Mouse (Mus musculus) intestine, embryonic 15.5 days (tissue): Measurements from ENCODE around the gene Sptlc2. TPM values are rescaled to one million over a fixed set of nuclear protein-coding genes. Genes with fewer than 3 reads are reported as not detected.
A peak's percentile ranks its signal among the peaks of the same experiment; 100 is the strongest.

Source experiments
- ATAC-seq: fragments of 200-750 bp; cut with Nextera tagmentation; 2 replicates; pipeline ENCODE4 v1.8.0; 2017; ENCODE audit warnings: moderate TSS enrichment, moderate library complexity
- H3K27ac ChIP-seq: fragments of 300-500 bp; sonication (generic); 2 replicates; pipeline ENCODE4 v1.5.1; 2015; ENCODE audit warnings: mild to moderate bottlenecking, inconsistent platforms
- H3K27me3 ChIP-seq: fragments of 300-500 bp; sonication (generic); replicated peaks from 2 replicates; pipeline ENCODE4 v1.6.1; 2015; ENCODE audit warnings: inconsistent platforms
- H3K36me3 ChIP-seq: fragments of 300-500 bp; sonication (generic); 2 replicates; pipeline ENCODE4 v1.6.1; 2015; ENCODE audit warnings: inconsistent platforms
- H3K4me1 ChIP-seq: fragments of 300-500 bp; sonication (generic); replicated peaks from 2 replicates; pipeline ENCODE4 v1.6.1; 2015; ENCODE audit warnings: inconsistent platforms
- H3K4me2 ChIP-seq: fragments of 300-500 bp; sonication (generic); replicated peaks from 2 replicates; pipeline ENCODE4 v1.6.1; 2015; ENCODE audit warnings: mild to moderate bottlenecking, inconsistent platforms
- H3K4me3 ChIP-seq: fragments of 300-500 bp; sonication (generic); replicated peaks from 2 replicates; pipeline ENCODE4 v1.5.1; 2015; ENCODE audit warnings: inconsistent platforms
- H3K9ac ChIP-seq: fragments of 300-500 bp; sonication (generic); 2 replicates; pipeline ENCODE4 v1.6.1; 2015; ENCODE audit warnings: inconsistent platforms
- H3K9me3 ChIP-seq: fragments of 300-500 bp; sonication (generic); 2 replicates; pipeline ENCODE4 v1.6.1; 2016; ENCODE audit warnings: inconsistent platforms
- WGBS: fragments of 180-500 bp; shearing (Covaris S2); methylation state at CpG from one replicate; pipeline ENCODE4 v1.1.7; 2015; 5-methylcytosine and 5-hydroxymethylcytosine counted together
- polyA plus RNA-seq: library from polyadenylated mRNA; unstranded; fragments of >200 nt; fragmentation: Nextera tagmentation; extraction: Ambion mirVana; gene quantifications from 2 replicates; pipeline ENCODE4 v1.2.1, GENCODE M21; 2015

Sptlc2 gene
- polyA plus RNA-seq, 1 experiment from 2014 or later = 119 TPM

GRCm38 (mm10) chr12:87413179-87413790 lies 25.1 kb upstream of the Sptlc2 start:
- no peak overlapping the region for H3K4me2 ChIP-seq
- H3K4me1 ChIP-seq = peaks cover 7% of the 10 kb centered on the region; the same call in 1 of the 2 replicates
- no peak overlapping the region for H3K27ac ChIP-seq
- WGBS = 18% methylated on average over 4 of the region's 4 CpGs
- no peak overlapping the region for H3K4me3 ChIP-seq
- no peak overlapping the region for H3K9ac ChIP-seq
- ATAC-seq = peak; percentile 50; the same call in 1 of the 2 replicates
- H3K36me3 ChIP-seq = no peaks in the 10 kb centered on the region
- H3K9me3 ChIP-seq = no peaks in the 10 kb centered on the region
- no peaks in the 10 kb centered on the region for H3K27me3 ChIP-seq

DNA sequence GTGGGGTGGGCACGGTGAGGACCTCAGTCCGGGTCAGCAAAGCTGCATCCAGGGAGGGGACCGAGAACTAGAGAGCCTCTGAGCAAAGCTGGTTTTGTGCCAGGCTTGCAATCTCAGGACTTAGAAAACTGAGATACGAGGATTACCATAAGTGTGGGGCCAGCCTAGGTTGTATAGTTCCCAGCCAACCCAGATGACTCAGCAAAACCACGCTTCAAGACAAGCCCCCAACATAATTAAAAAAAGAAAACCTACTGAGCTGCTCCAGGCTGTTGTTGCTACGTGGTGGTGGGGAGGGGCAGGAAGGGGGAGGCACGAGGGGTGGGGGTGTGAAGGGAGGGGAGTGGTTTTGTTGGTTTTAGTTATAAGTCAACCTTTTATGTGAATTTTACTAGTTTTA lies 22.8 kb upstream of the Sptlc2 start:
- no peak overlapping the region for H3K9ac ChIP-seq
- no peaks in the 10 kb centered on the region for H3K9me3 ChIP-seq
- no peak overlapping the region for H3K27ac ChIP-seq
- ATAC-seq = peak; percentile 10; the same call in 1 of the 2 replicates
- H3K4me3 ChIP-seq = no peak overlapping the region
- no peaks in the 10 kb centered on the region for H3K36me3 ChIP-seq
- no peaks in the 10 kb centered on the region for H3K27me3 ChIP-seq
- 45% methylated on average over 7 of the region's 7 CpGs for WGBS
- peaks cover 15% of the 10 kb centered on the region; the same call in 1 of the 2 replicates for H3K4me1 ChIP-seq
- no peak overlapping the region for H3K4me2 ChIP-seq

DNA sequence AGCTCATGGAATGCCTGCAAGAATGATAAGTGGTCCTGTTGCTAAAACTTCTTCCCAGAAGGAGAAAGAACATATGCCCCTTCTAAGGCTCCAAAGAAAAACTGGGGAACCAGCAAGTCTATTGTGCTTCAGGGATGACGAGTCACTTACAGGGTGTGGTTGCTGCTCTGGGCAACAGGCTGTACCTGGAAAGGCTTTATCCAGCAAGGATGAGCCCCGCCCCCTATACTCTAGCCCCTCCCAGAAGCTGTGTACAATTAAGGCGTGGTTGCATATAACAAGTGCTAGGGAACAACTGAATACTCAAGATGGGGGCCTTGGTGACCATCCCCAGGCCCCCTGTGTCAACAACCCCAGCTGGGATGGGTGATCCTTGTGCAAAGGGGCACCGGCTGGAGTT lies 21.0 kb upstream of the Sptlc2 start:
- Histone ChIP-seq H3K9me3 (no peaks in the 10 kb centered on the region), H3K4me2 (no peak overlapping the region), H3K4me1 (peaks cover 15% of the 10 kb centered on the region; the same call in 1 of the 2 replicates), H3K27ac (no peak overlapping the region), H3K36me3 (no peaks in the 10 kb centered on the region), H3K9ac (no peak overlapping the region), H3K4me3 (no peak overlapping the region), H3K27me3 (no peaks in the 10 kb centered on the region)
- peak; percentile 41; the same call in 1 of the 2 replicates for ATAC-seq
- WGBS = 68% methylated on average over 4 of the region's 4 CpGs

DNA sequence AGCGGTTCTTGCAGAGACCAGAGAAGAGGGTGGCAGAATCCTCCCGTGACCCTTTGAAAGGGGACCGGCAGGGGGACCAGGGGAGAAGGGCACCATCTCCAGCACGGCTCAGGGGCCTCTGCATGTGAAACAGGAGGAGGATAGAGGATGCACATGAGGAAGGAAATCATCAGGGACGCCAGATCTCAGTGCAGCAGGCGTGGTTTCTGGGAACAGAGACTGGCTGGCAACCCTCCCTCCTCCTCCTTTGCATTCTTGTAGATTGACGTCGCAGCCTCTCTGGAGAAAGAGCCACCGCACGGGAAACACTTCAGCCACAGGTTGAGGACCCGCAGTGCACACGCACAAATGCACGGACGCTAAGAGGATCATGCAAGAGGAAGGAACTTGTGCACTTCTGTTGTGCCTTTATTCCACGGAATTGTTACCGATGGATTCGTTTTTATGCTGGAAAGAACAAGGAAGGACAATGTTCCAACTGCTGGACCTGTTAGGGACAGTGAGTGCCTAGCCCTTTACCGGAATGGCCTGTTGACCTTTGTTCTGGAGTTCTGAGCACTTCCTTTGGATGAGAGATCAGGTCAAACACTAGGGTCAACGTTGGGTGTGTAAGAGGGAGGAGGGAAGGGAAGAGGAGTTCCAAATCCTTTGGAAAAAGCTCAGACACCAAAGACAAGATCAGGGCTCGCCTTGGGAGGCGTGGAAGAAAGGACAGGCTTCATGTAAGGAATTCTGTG lies 19.9 kb upstream of the Sptlc2 start:
- ATAC-seq = peak; percentile 52
- no peak overlapping the region for H3K4me3 ChIP-seq
- no peaks in the 10 kb centered on the region for H3K27me3 ChIP-seq
- peaks cover 15% of the 10 kb centered on the region; the same call in 1 of the 2 replicates for H3K4me1 ChIP-seq
- H3K9ac ChIP-seq = no peak overlapping the region
- peak overlapping the region; percentile 28; the same call in 1 of the 2 replicates for H3K27ac ChIP-seq
- 29% methylated on average over 20 of the region's 21 CpGs for WGBS
- H3K36me3 ChIP-seq = no peaks in the 10 kb centered on the region
- H3K4me2 ChIP-seq = peak overlapping the region; percentile 48
- H3K9me3 ChIP-seq = no peaks in the 10 kb centered on the region

DNA sequence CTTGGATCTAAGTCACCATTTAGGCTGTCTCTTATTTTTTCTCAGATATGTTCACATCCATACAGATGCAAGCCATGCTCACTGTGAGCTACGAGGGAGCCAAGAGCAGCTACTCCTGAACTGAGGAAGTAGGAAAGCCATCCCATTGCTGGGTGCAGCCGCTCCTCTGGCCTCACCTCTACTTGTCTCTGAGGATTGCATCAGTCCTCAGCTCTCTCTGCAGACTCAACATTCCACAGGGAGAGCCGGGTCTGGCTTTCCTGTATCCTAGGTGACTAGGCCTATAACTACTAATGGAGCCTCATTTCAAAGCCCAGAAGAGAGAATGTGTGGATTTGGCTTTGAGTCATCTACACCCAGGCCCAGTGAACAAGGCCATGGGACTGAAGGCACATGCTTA lies 17.6 kb upstream of the Sptlc2 start:
- Histone ChIP-seq H3K36me3 (no peaks in the 10 kb centered on the region), H3K4me2 (no peak overlapping the region), H3K27ac (no peak overlapping the region), H3K27me3 (no peaks in the 10 kb centered on the region), H3K9ac (no peak overlapping the region), H3K4me3 (no peak overlapping the region), H3K9me3 (no peaks in the 10 kb centered on the region), H3K4me1 (peaks cover 10% of the 10 kb centered on the region; the same call in 1 of the 2 replicates)
- ATAC-seq = peak; percentile 55
- 61% methylated on average over 3 of the region's 3 CpGs for WGBS

- 68% methylated on average over 4 of the region's 4 CpGs for WGBS
- Histone ChIP-seq H3K9ac (no peak overlapping the region), H3K9me3 (no peaks in the 10 kb centered on the region), H3K27ac (no peak overlapping the region), H3K4me2 (no peak overlapping the region), H3K27me3 (no peaks in the 10 kb centered on the region), H3K4me1 (peaks cover 10% of the 10 kb centered on the region; the same call in 1 of the 2 replicates), H3K36me3 (no peaks in the 10 kb centered on the region), H3K4me3 (no peak overlapping the region)
- ATAC-seq = peak; percentile 72
Measured at GRCm38 (mm10) chr12:87405165-87405564, 17.0 kb upstream of the Sptlc2 start.

DNA sequence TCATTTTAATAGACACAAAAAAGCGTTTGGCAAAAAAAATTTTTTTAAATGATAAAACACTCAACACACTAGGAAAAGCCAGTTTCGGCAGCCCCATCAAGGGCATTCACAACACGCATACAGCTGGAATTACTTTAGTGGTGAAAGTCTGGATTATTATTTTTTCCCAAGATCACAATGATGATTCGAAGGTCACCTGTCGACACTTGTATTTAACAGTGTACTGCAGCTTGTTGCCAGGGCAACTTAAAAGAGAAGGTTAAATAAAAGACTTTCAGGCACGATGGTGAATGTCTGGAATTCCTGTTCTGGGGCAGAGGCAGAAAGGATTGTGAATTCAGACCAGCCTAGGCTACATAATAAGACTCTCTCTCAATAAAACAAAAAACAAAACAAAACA lies 13.7 kb upstream of the Sptlc2 start:
- Histone ChIP-seq H3K9me3 (no peaks in the 10 kb centered on the region), H3K4me3 (no peak overlapping the region), H3K36me3 (no peaks in the 10 kb centered on the region), H3K4me2 (no peak overlapping the region), H3K27me3 (no peaks in the 10 kb centered on the region), H3K27ac (no peak overlapping the region), H3K4me1 (0 out of 2 replicates have a peak, but pooled peaks cover 3% of the 10 kb centered on the region), H3K9ac (no peak overlapping the region)
- ATAC-seq = no peak
- 65% methylated on average over 6 of the region's 6 CpGs for WGBS

- Histone ChIP-seq H3K27ac (0 out of 2 replicates have a peak overlapping the region, but pooled peaks have one; percentile 42), H3K9me3 (no peaks in the 10 kb centered on the region), H3K4me2 (no peak overlapping the region), H3K27me3 (no peaks in the 10 kb centered on the region), H3K36me3 (no peaks in the 10 kb centered on the region), H3K4me1 (0 out of 2 replicates have a peak, but pooled peaks cover 3% of the 10 kb centered on the region), H3K9ac (no peak overlapping the region), H3K4me3 (no peak overlapping the region)
- ATAC-seq = peak; percentile 81
- WGBS = 63% methylated on average over 10 of the region's 10 CpGs
Measured at GRCm38 (mm10) chr12:87399119-87399819, 11.1 kb upstream of the Sptlc2 start.

DNA sequence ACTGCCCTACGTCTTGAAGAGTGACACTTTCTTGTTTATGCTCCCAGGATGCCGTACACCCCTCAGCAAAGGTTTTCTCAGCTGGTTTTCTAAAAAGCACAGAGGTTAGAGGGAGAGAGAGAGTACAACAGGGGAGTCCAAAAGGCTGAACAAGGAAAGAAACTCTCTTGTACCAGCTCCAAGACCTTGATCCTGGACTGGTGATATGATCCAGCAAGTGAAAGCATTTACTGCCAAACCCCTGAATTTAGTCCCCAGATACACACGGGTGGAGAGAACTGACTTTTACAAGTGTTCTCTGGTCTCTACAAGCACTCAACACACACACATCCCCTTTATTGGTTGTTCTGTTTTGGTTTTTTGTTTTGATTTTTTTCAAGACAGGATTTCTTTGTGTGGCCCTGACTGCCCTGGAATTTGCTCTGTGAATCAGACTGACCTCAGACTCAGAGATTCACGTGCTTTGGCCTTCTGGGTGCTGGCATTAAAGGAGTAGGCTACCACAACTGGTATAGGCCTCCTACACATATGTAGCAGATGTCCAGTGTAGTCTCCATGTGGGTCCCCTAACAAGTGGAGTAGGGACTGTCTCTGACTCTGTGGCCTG lies 9.8 kb upstream of the Sptlc2 start:
- H3K9me3 ChIP-seq = no peaks in the 10 kb centered on the region
- no peak overlapping the region for H3K4me3 ChIP-seq
- no peak for ATAC-seq
- no peak overlapping the region for H3K9ac ChIP-seq
- WGBS = 62% methylated on average over 4 of the region's 4 CpGs
- H3K27me3 ChIP-seq = no peaks in the 10 kb centered on the region
- H3K4me2 ChIP-seq = no peak overlapping the region
- H3K27ac ChIP-seq = no peak overlapping the region
- H3K4me1 ChIP-seq = 0 out of 2 replicates have a peak, but pooled peaks cover 3% of the 10 kb centered on the region
- H3K36me3 ChIP-seq = no peaks in the 10 kb centered on the region

DNA sequence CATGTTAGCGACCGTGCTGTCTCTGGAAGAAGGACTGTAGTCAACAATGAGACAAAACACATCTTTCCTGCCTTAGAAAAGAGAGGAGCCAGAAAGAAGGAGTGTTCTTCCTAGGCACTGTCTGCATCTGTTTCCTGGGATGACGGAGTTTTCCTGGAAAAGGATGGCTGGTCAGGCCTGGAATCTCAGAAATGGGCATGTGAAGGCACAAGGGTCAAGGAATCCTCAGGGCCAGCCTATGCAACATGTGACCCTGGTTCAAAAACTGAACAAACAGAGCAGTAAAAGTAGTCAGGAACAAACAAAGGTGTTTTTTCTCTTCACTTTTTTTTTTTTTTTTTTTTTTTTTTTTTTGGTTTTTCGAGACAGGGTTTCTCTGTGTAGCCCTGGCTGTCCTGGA lies 9.0 kb upstream of the Sptlc2 start:
- Histone ChIP-seq H3K4me3 (no peak overlapping the region), H3K4me2 (no peak overlapping the region), H3K27ac (no peak overlapping the region), H3K27me3 (no peaks in the 10 kb centered on the region), H3K4me1 (0 out of 2 replicates have a peak, but pooled peaks cover 3% of the 10 kb centered on the region), H3K9me3 (no peaks in the 10 kb centered on the region), H3K36me3 (no peaks in the 10 kb centered on the region), H3K9ac (no peak overlapping the region)
- WGBS = 89% methylated on average over 4 of the region's 4 CpGs
- ATAC-seq = no peak

GRCm38 (mm10) chr12:87394316-87394715 lies 6.2 kb upstream of the Sptlc2 start:
- Histone ChIP-seq H3K27ac (no peak overlapping the region), H3K9me3 (no peaks in the 10 kb centered on the region), H3K4me1 (0 out of 2 replicates have a peak, but pooled peaks cover 3% of the 10 kb centered on the region), H3K36me3 (no peaks in the 10 kb centered on the region), H3K4me3 (no peak overlapping the region), H3K9ac (no peak overlapping the region), H3K27me3 (no peaks in the 10 kb centered on the region), H3K4me2 (no peak overlapping the region)
- 73% methylated on average over 6 of the region's 6 CpGs for WGBS
- ATAC-seq = peak; percentile 54
